Mouse (Mus musculus) heart, postnatal 0 days (tissue): ENCODE results near the gene Fer.
"Not testable (repeated sequence)": the region's sequence is repeated elsewhere in the genome, so short reads cannot be mapped to it uniquely, and the experiment has no call there.

Experiments
- CTCF ChIP-seq: IDR thresholded peaks from 2 replicates; pipeline ENCODE4 v1.5.1; 2016; ENCODE audit warnings: antibody characterized with exemption, control low read depth, low read depth
- EP300 ChIP-seq: IDR thresholded peaks from 2 replicates; pipeline ENCODE4 v1.6.1; 2016; ENCODE audit warnings: antibody characterized with exemption, low read depth

DNA sequence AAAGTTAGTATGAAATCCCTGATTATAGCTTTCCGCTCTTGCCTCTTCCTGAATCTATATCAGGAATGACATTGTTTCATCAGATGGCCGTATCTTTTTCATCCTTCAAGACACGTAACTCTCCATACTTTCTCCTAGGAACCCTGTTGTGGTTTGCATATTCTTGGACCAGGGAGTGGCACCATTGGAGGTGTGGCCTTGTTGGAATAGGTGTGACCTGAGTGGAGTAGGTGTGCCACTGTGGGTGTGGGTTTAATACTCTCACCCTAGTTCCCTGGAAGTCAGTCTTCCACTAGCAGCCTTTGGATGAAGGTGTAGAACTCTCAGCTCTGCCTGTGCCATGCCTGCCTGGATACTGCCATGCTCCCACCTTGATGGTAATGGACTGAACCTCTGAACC is 17.1 kb upstream of the Fer start:
- not testable (repeated sequence) for TF ChIP-seq CTCF, EP300
